Mouse (Mus musculus) heart, adult 2 months (tissue): ENCODE measurements around the gene Nt5c.

Experiments used
- CTCF ChIP-seq: fragments of 200-600 bp; IDR thresholded peaks from 2 replicates; pipeline ENCODE4 v1.8.1; 2022; ENCODE audit warnings: antibody characterized with exemption, mild to moderate bottlenecking, moderate library complexity
- POLR2A ChIP-seq: fragments of 200-500 bp; IDR thresholded peaks from 2 replicates; pipeline ENCODE4 v1.6.1; 2011; ENCODE audit warnings: mild to moderate bottlenecking, low read depth, low read length, control low read depth; ENCODE audit not compliant: insufficient read depth

- no peak for TF ChIP-seq CTCF
- no peak for TF ChIP-seq POLR2A
These were observed 21.9 kb upstream of the Nt5c start for GRCm38 (mm10) chr11:115513271-115514237.
